Mouse (Mus musculus) liver, embryonic 11.5 days (tissue): ENCODE data around the gene Rpl9-ps6. TPM values are rescaled to one million over a fixed set of nuclear protein-coding genes. Genes with fewer than 3 reads are reported as not detected.
"Not testable (repeated sequence)": the region's sequence is repeated elsewhere in the genome, so short reads cannot be mapped to it uniquely, and the experiment has no call there.

Experiments
- ATAC-seq: fragments of 200-750 bp; cut with Nextera tagmentation; replicated peaks from 2 replicates; pipeline ENCODE4 v1.8.0; 2017; ENCODE audit warnings: moderate number of reproducible peaks, mild to moderate bottlenecking, moderate TSS enrichment, moderate library complexity; ENCODE audit not compliant: low FRiP score
- DNase-seq: peaks from one replicate; pipeline ENCODE4 v3.0.0-alpha.2; 2017; ENCODE audit warnings: low spot score
- H3K27ac ChIP-seq: fragments of 300-500 bp; sonication (generic); 2 replicates; pipeline ENCODE4 v1.5.1; 2014; ENCODE audit warnings: mild to moderate bottlenecking, low read depth, low read length, control low read depth
- H3K27me3 ChIP-seq: fragments of 300-500 bp; sonication (generic); replicated peaks from 2 replicates; pipeline ENCODE4 v1.6.1; 2014; ENCODE audit warnings: low read length, mixed read lengths; ENCODE audit not compliant: control insufficient read depth, insufficient read depth
- H3K36me3 ChIP-seq: fragments of 300-500 bp; sonication (generic); 2 replicates; pipeline ENCODE4 v1.6.1; 2014; ENCODE audit warnings: mild to moderate bottlenecking, low read length, moderate library complexity, mixed read lengths; ENCODE audit not compliant: control insufficient read depth, insufficient read depth
- H3K4me1 ChIP-seq: fragments of 300-500 bp; sonication (generic); replicated peaks from 2 replicates; pipeline ENCODE4 v1.6.1; 2014; ENCODE audit warnings: low read length, mixed read lengths; ENCODE audit not compliant: control insufficient read depth, insufficient read depth
- H3K4me2 ChIP-seq: fragments of 300-500 bp; sonication (generic); 2 replicates; pipeline ENCODE4 v1.6.1; 2014; ENCODE audit warnings: mild to moderate bottlenecking, control low read depth, moderate library complexity
- H3K4me3 ChIP-seq: fragments of 300-500 bp; sonication (generic); 2 replicates; pipeline ENCODE4 v1.5.1; 2014; ENCODE audit warnings: low read depth, low read length, control low read depth
- H3K9ac ChIP-seq: fragments of 300-500 bp; sonication (generic); 2 replicates; pipeline ENCODE4 v1.6.1; 2014; ENCODE audit warnings: low read depth, low read length, control low read depth
- H3K9me3 ChIP-seq: fragments of 300-500 bp; sonication (generic); 2 replicates; pipeline ENCODE4 v1.6.1; 2016; ENCODE audit warnings: low read length, inconsistent platforms, mixed read lengths; ENCODE audit not compliant: control insufficient read depth
- WGBS: fragments of 180-500 bp; shearing (Covaris S2); extraction: QIAGEN DNeasy Blood & Tissue Kit; methylation state at CpG from one replicate; pipeline ENCODE4 v1.1.7; 2014; 5-methylcytosine and 5-hydroxymethylcytosine counted together
- polyA plus RNA-seq: library from polyadenylated mRNA; unstranded; fragments of >200 nt; fragmentation: Nextera tagmentation; extraction: Ambion mirVana; gene quantifications from 2 replicates; pipeline ENCODE4 v1.2.1, GENCODE M21; 2014

Rpl9-ps6 gene
- polyA plus RNA-seq, 1 experiment from 2014 or later = 144 TPM

GRCm38 (mm10) chr19:32476016-32476711 lies 9.8 kb upstream of the Rpl9-ps6 start:
- H3K9me3 ChIP-seq = no peaks in the 10 kb centered on the region
- WGBS = 54% methylated on average over 12 of the region's 12 CpGs
- no peaks in the 10 kb centered on the region for H3K27me3 ChIP-seq
- peak overlapping the region; percentile 92 for H3K27ac ChIP-seq
- DNase-seq = no peak
- H3K4me2 ChIP-seq = peak overlapping the region; percentile 50
- H3K36me3 ChIP-seq = no peaks in the 10 kb centered on the region
- peak; percentile 93 for ATAC-seq
- no peak overlapping the region for H3K4me3 ChIP-seq
- H3K4me1 ChIP-seq = peaks cover 19% of the 10 kb centered on the region
- H3K9ac ChIP-seq = peak overlapping the region; percentile 28

GRCm38 (mm10) chr19:32470570-32471263 lies 4.3 kb upstream of the Rpl9-ps6 start:
- Histone ChIP-seq H3K27me3 (no peaks in the 10 kb centered on the region), H3K4me2 (no peak overlapping the region), H3K27ac (no peak overlapping the region), H3K4me3 (no peak overlapping the region), H3K9ac (no peak overlapping the region), H3K36me3 (no peaks in the 10 kb centered on the region), H3K4me1 (0 out of 2 replicates have a peak, but pooled peaks cover 2% of the 10 kb centered on the region), H3K9me3 (no peaks in the 10 kb centered on the region)
- DNase-seq (no peak), ATAC-seq (0 out of 2 replicates have a peak, but pooled peaks have one; percentile 34)
- 81% methylated on average over 13 of the region's 13 CpGs for WGBS

- no peaks in the 10 kb centered on the region for H3K4me1 ChIP-seq
- no peaks in the 10 kb centered on the region for H3K27me3 ChIP-seq
- no peak overlapping the region for H3K4me3 ChIP-seq
- H3K27ac ChIP-seq = no peak overlapping the region
- H3K9ac ChIP-seq = no peak overlapping the region
- H3K4me2 ChIP-seq = no peak overlapping the region
- no peaks in the 10 kb centered on the region for H3K9me3 ChIP-seq
- 37% methylated on average over 6 of the region's 6 CpGs for WGBS
- ATAC-seq (peak; percentile 41; the same call in 1 of the 2 replicates), DNase-seq (no peak)
- no peaks in the 10 kb centered on the region for H3K36me3 ChIP-seq
Measured at GRCm38 (mm10) chr19:32470059-32470497, 3.7 kb upstream of the Rpl9-ps6 start.

GRCm38 (mm10) chr19:32467325-32467724 lies 947 bp upstream of the Rpl9-ps6 start:
- no peak for ATAC-seq
- no peak overlapping the region for H3K4me2 ChIP-seq
- H3K27ac ChIP-seq = no peak overlapping the region
- no peaks in the 10 kb centered on the region for H3K27me3 ChIP-seq
- no peaks in the 10 kb centered on the region for H3K36me3 ChIP-seq
- H3K9ac ChIP-seq = no peak overlapping the region
- no peak for DNase-seq
- 78% methylated on average over 5 of the region's 5 CpGs for WGBS
- H3K4me1 ChIP-seq = no peaks in the 10 kb centered on the region
- no peak overlapping the region for H3K4me3 ChIP-seq
- H3K9me3 ChIP-seq = no peaks in the 10 kb centered on the region

- no peaks in the 10 kb centered on the region for H3K4me1 ChIP-seq
- ATAC-seq = no peak
- DNase-seq = no peak
- H3K9ac ChIP-seq = no peak overlapping the region
- WGBS = 67% methylated on average over 4 of the region's 4 CpGs
- H3K4me3 ChIP-seq = no peak overlapping the region
- no peaks in the 10 kb centered on the region for H3K27me3 ChIP-seq
- no peak overlapping the region for H3K4me2 ChIP-seq
- no peak overlapping the region for H3K27ac ChIP-seq
- H3K9me3 ChIP-seq = no peaks in the 10 kb centered on the region
- H3K36me3 ChIP-seq = no peaks in the 10 kb centered on the region
Measured at GRCm38 (mm10) chr19:32465228-32465627, 1.1 kb downstream of the Rpl9-ps6 start.

- Histone ChIP-seq H3K4me2 (no peak overlapping the region), H3K4me1 (no peaks in the 10 kb centered on the region), H3K27ac (no peak overlapping the region), H3K27me3 (no peaks in the 10 kb centered on the region), H3K9ac (no peak overlapping the region), H3K9me3 (no peaks in the 10 kb centered on the region), H3K36me3 (no peaks in the 10 kb centered on the region), H3K4me3 (no peak overlapping the region)
- DNase-seq = no peak
- no peak for ATAC-seq
- WGBS = 90% methylated on average over 6 of the region's 6 CpGs
Measured at GRCm38 (mm10) chr19:32463037-32463436, 3.3 kb downstream of the Rpl9-ps6 start.

- H3K27me3 ChIP-seq, H3K27ac ChIP-seq, DNase-seq, H3K9me3 ChIP-seq, H3K36me3 ChIP-seq, H3K4me1 ChIP-seq, H3K9ac ChIP-seq, ATAC-seq, H3K4me3 ChIP-seq, H3K4me2 ChIP-seq: not testable (repeated sequence)
- 79% methylated on average over 8 of the region's 8 CpGs for WGBS
Measured at GRCm38 (mm10) chr19:32457631-32458030, 8.7 kb downstream of the Rpl9-ps6 start.

- no peaks in the 10 kb centered on the region for H3K27me3 ChIP-seq
- no peak overlapping the region for H3K4me3 ChIP-seq
- no peaks in the 10 kb centered on the region for H3K36me3 ChIP-seq
- no peak overlapping the region for H3K4me2 ChIP-seq
- no peak for ATAC-seq
- H3K27ac ChIP-seq = no peak overlapping the region
- H3K4me1 ChIP-seq = no peaks in the 10 kb centered on the region
- no peaks in the 10 kb centered on the region for H3K9me3 ChIP-seq
- WGBS = 84% methylated on average over 2 of the region's 2 CpGs
- no peak overlapping the region for H3K9ac ChIP-seq
- DNase-seq = no peak
Measured at GRCm38 (mm10) chr19:32456744-32457143, 9.6 kb downstream of the Rpl9-ps6 start.

GRCm38 (mm10) chr19:32452231-32452630 lies 14.1 kb downstream of the Rpl9-ps6 start:
- Histone ChIP-seq H3K4me2 (no peak overlapping the region), H3K27ac (no peak overlapping the region), H3K9ac (no peak overlapping the region), H3K36me3 (no peaks in the 10 kb centered on the region), H3K4me1 (no peaks in the 10 kb centered on the region), H3K4me3 (no peak overlapping the region), H3K9me3 (no peaks in the 10 kb centered on the region), H3K27me3 (no peaks in the 10 kb centered on the region)
- WGBS = 73% methylated on average over 4 of the region's 4 CpGs
- DNase-seq (no peak), ATAC-seq (no peak)
